Mouse (Mus musculus): ENCODE results near the gene Pcsk1n. TPM values are rescaled to one million over a fixed set of nuclear protein-coding genes. Genes with fewer than 3 reads are reported as not detected.
"Not testable (repeated sequence)": the region's sequence is repeated elsewhere in the genome, so short reads cannot be mapped to it uniquely, and the experiment has no call there.

Gene Pcsk1n
- not detected in 2 replicates for total RNA-seq (2017)

GRCm38 (mm10) chrX:7919601-7920383 is at the start of gene Pcsk1n:
TSS of gene Pcsk1n (plus strand) at chrX:7919822.
- no peak for ATAC-seq (replicated peaks in 1 of 2; ENCODE audit: insufficient read depth in 1 of 2, low FRiP score in 2 of 2, low TSS enrichment in 1 of 2, low read depth in 1 of 2, poor library complexity in 2 of 2, severe bottlenecking in 2 of 2)

- no peak for ATAC-seq (replicated peaks in 1 of 2; ENCODE audit: insufficient read depth in 1 of 2, low FRiP score in 2 of 2, low TSS enrichment in 1 of 2, low read depth in 1 of 2, poor library complexity in 2 of 2, severe bottlenecking in 2 of 2)
These were observed 49.8 kb upstream of the Pcsk1n start for GRCm38 (mm10) chrX:7869826-7870225.

GRCm38 (mm10) chrX:7878007-7878419 is 41.6 kb upstream of the Pcsk1n start, which contains the start of gene Pim2:
TSS of gene Pim2 (plus strand) at chrX:7878262.
- peak; percentile 88 to 94 for ATAC-seq (replicated peaks in 1 of 2; ENCODE audit: insufficient read depth in 1 of 2, low FRiP score in 2 of 2, low TSS enrichment in 1 of 2, low read depth in 1 of 2, poor library complexity in 2 of 2, severe bottlenecking in 2 of 2)

- no peak for ATAC-seq (replicated peaks in 1 of 2; ENCODE audit: insufficient read depth in 1 of 2, low FRiP score in 2 of 2, low TSS enrichment in 1 of 2, low read depth in 1 of 2, poor library complexity in 2 of 2, severe bottlenecking in 2 of 2)
These were observed 41.1 kb upstream of the Pcsk1n start for GRCm38 (mm10) chrX:7878495-7878894.

GRCm38 (mm10) chrX:7879819-7880218 is 39.8 kb upstream of the Pcsk1n start:
- ATAC-seq (replicated peaks in 1 of 2; ENCODE audit: insufficient read depth in 1 of 2, low FRiP score in 2 of 2, low TSS enrichment in 1 of 2, low read depth in 1 of 2, poor library complexity in 2 of 2, severe bottlenecking in 2 of 2), result peak; percentile 59 to 61

- ATAC-seq (replicated peaks in 1 of 2; ENCODE audit: insufficient read depth in 1 of 2, low FRiP score in 2 of 2, low TSS enrichment in 1 of 2, low read depth in 1 of 2, poor library complexity in 2 of 2, severe bottlenecking in 2 of 2), result peak; percentile 89 to 95
These were observed 35.6 kb upstream of the Pcsk1n start, which contains the start of gene Slc35a2 for GRCm38 (mm10) chrX:7883841-7884567. TSS of gene Slc35a2 (plus strand) at chrX:7884028.

GRCm38 (mm10) chrX:7898211-7898610 is 21.4 kb upstream of the Pcsk1n start:
- ATAC-seq (replicated peaks in 1 of 2; ENCODE audit: insufficient read depth in 1 of 2, low FRiP score in 2 of 2, low TSS enrichment in 1 of 2, low read depth in 1 of 2, poor library complexity in 2 of 2, severe bottlenecking in 2 of 2), result no peak

GRCm38 (mm10) chrX:7898880-7899874 is 20.4 kb upstream of the Pcsk1n start, which contains the start of the genes Pqbp1 and Timm17b:
TSS of gene Pqbp1 (minus strand) at chrX:7899269.
TSS of gene Timm17b (plus strand) at chrX:7899357.
- peak; percentile 97 to 98 for ATAC-seq (replicated peaks in 1 of 2; ENCODE audit: insufficient read depth in 1 of 2, low FRiP score in 2 of 2, low TSS enrichment in 1 of 2, low read depth in 1 of 2, poor library complexity in 2 of 2, severe bottlenecking in 2 of 2)

GRCm38 (mm10) chrX:7904441-7904840 is 15.2 kb upstream of the Pcsk1n start:
- no peak for ATAC-seq (replicated peaks in 1 of 2; ENCODE audit: insufficient read depth in 1 of 2, low FRiP score in 2 of 2, low TSS enrichment in 1 of 2, low read depth in 1 of 2, poor library complexity in 2 of 2, severe bottlenecking in 2 of 2)

GRCm38 (mm10) chrX:7907735-7908134 is 11.9 kb upstream of the Pcsk1n start, which contains the start of gene Gm10491:
TSS of gene Gm10491 (minus strand) at chrX:7907835.
- ATAC-seq (replicated peaks in 1 of 2; ENCODE audit: insufficient read depth in 1 of 2, low FRiP score in 2 of 2, low TSS enrichment in 1 of 2, low read depth in 1 of 2, poor library complexity in 2 of 2, severe bottlenecking in 2 of 2), result no peak

- not testable (repeated sequence) for ATAC-seq (replicated peaks in 1 of 2; ENCODE audit: insufficient read depth in 1 of 2, low FRiP score in 2 of 2, low TSS enrichment in 1 of 2, low read depth in 1 of 2, poor library complexity in 2 of 2, severe bottlenecking in 2 of 2)
These were observed 10.4 kb upstream of the Pcsk1n start, which contains the start of gene Gm10490 for GRCm38 (mm10) chrX:7909242-7909641. TSS of gene Gm10490 (plus strand) at chrX:7909542.

GRCm38 (mm10) chrX:7910473-7910872 is 9.1 kb upstream of the Pcsk1n start:
- ATAC-seq (replicated peaks in 1 of 2; ENCODE audit: insufficient read depth in 1 of 2, low FRiP score in 2 of 2, low TSS enrichment in 1 of 2, low read depth in 1 of 2, poor library complexity in 2 of 2, severe bottlenecking in 2 of 2), result no peak

- peak; percentile 59 to 77; a peak in 3 of 4 replicates for ATAC-seq (replicated peaks in 1 of 2; ENCODE audit: insufficient read depth in 1 of 2, low FRiP score in 2 of 2, low TSS enrichment in 1 of 2, low read depth in 1 of 2, poor library complexity in 2 of 2, severe bottlenecking in 2 of 2)
These were observed 4.0 kb upstream of the Pcsk1n start for GRCm38 (mm10) chrX:7915669-7916068.

GRCm38 (mm10) chrX:7917960-7918359 is 1.7 kb upstream of the Pcsk1n start:
- ATAC-seq (replicated peaks in 1 of 2; ENCODE audit: insufficient read depth in 1 of 2, low FRiP score in 2 of 2, low TSS enrichment in 1 of 2, low read depth in 1 of 2, poor library complexity in 2 of 2, severe bottlenecking in 2 of 2), result not testable (repeated sequence)

- ATAC-seq (replicated peaks in 1 of 2; ENCODE audit: insufficient read depth in 1 of 2, low FRiP score in 2 of 2, low TSS enrichment in 1 of 2, low read depth in 1 of 2, poor library complexity in 2 of 2, severe bottlenecking in 2 of 2), result no peak
These were observed 2.4 kb downstream of the Pcsk1n start for GRCm38 (mm10) chrX:7922032-7922431.

- ATAC-seq (replicated peaks in 1 of 2; ENCODE audit: insufficient read depth in 1 of 2, low FRiP score in 2 of 2, low TSS enrichment in 1 of 2, low read depth in 1 of 2, poor library complexity in 2 of 2, severe bottlenecking in 2 of 2), result no peak
These were observed 6.6 kb downstream of the Pcsk1n start for GRCm38 (mm10) chrX:7926266-7926665.

GRCm38 (mm10) chrX:7927116-7927515 is 7.5 kb downstream of the Pcsk1n start:
- ATAC-seq (replicated peaks in 1 of 2; ENCODE audit: insufficient read depth in 1 of 2, low FRiP score in 2 of 2, low TSS enrichment in 1 of 2, low read depth in 1 of 2, poor library complexity in 2 of 2, severe bottlenecking in 2 of 2), result no peak
